Mouse (Mus musculus) gastrocnemius, adult 8-10 months (tissue): Measurements from ENCODE around the gene Sfrp5. TPM values are rescaled to one million over a fixed set of nuclear protein-coding genes. Genes with fewer than 3 reads are reported as not detected.

ENCODE experiments used
- DNase-seq, 2 experiments: peaks; one replicate each; pipeline ENCODE4 v3.0.0; 2022; ENCODE audit warnings: low spot score in 2 of 2
- total RNA-seq, 4 experiments: library from RNA; stranded (reverse); gene quantifications; 2 replicates each; pipeline ENCODE4 v1.2.4; 2022

Sfrp5 gene
- total RNA-seq, 4 experiments from 2014 or later: 1.8 to 7.4 (median 4.8) TPM

DNA sequence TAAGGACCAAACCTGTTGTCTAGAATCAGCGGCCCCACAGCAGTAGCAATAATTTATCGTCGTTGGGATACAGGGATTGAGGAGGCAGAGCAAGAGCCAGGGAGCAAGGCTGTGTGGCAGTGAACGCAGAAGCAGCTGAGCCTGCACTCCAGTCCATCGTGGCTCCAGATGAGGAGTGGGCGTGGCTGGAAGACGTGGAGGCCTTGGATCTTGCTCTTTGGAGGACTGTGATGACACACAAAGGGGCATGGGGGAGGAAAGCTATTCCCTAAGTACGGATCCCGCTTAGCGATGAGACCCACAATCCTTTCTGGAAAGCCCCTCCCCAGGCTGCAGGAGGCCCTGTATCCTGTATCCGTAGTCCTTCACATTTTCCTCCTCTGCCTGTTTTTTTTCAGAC, 4.0 kb downstream of the Sfrp5 start:
- DNase-seq: no peak

DNA sequence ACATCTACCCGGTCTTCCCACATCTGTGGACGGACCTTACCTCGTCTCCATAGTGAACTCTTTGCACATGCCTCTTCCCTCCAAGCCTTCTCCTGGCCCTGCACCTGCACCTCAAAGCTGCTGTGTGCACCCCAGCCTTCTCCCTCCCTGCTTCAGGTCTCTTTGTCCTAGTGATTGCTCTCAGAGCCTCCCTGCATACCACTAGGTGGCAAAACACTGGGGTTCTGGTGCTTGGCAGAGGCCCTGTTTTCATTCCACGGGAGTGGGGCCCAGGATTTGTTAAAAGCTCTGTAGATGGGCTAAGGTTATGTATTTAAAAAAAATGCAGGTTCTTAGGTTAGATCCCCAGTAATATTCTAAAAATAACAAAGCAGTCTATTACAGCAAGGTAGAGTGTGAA, 5.0 kb downstream of the Sfrp5 start:
- no peak for DNase-seq

DNA sequence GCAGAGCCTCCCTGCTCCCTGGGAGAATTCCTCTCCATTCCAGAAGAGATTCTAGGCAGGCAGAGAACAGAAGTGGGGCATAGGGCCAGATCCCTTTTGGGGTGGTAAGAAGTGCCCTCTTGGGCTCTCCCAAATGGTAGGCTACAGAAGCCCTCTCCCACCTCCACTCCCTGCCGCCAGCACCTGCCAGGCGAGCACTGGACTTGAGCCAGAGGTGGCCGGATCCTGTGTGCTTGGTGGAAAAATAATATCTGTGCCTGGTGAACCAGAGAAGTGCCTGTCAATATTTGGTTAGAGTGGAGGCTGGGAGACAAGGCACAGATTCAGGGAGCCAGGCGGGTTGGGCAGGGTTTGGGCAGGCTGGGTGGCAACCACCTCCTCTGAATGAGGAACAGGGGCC, 5.7 kb downstream of the Sfrp5 start:
- DNase-seq: no peak

DNA sequence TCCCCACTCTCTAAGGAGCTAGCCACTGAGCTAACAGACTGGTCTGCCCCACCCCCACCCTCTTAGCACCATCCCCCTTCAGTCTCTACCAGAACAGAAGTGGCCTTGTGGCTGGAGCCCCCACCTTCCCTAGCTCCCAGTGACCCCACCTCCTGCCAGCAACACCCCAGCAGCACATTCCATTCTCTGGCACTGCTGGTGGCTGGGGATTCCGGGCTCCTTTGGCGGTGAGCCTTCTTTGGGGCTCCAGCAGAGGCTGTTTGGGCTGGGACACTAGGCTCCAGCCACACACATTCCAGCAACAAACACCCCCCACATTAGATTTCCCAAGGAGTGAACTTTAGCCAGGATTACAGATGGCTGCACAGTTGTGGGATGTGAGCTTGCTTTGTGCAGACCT, 8.7 kb downstream of the Sfrp5 start:
- no peak for DNase-seq

DNA sequence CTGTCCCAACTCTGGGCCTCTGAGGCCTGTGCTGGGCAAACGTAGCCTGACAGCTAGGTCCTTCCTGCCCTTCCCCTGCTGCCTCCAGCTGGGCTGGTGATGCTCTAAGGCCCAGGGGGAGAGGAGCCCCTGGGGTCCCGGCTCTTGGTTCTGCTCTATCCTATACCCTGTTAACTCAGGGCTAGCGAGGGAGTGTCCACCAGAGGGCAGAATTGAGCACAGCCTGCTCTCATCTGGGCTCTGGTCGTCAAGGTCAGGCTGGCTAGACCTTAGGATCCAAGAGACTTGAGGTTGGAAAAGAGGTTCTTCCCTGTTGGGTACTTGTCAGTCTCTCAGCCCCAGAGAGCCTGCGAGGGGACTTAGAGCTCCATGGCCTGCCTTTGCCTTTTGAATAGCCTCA, 11.6 kb downstream of the Sfrp5 start:
- peak; percentile 37 to 44 for DNase-seq

DNA sequence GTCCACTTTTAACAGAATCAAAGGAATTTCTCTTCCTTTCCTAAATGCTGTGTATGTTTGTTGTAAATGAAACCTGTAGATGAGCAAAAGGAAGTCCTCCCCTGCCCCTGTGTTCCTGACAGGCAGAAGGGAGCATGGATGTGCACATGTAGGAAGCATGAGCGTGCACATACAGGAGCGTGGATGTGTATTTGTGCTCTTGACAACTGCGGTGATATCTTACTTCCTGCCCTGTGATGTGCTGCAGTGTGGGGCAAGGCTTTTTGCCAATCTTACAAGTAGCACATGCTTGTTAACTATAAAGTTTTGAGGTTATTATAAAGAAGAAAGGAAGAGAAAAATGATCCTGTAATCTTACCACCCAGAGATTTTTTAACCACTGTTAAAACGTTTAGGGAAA, 12.3 kb downstream of the Sfrp5 start:
- no peak for DNase-seq

DNA sequence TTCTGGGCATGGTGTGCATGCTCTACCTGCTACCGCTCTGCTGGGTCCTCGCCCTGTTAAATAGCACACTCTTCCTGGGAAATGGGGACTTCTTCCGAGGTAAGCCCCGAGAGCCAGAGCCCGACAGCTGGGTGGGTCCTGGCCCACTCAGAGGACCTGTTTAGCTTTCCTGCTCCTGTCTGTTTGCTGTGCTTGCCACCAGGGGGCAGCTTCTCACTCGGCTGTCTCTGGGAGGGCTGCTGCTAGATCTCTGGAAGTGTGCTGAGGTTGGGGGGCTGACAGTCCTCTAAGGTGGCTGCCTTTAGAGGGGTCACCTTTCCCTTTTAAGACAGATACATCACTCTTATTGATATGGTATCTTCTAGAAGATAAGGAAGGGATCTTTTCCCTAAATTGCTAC, 19.4 kb downstream of the Sfrp5 start:
- no peak for DNase-seq

DNA sequence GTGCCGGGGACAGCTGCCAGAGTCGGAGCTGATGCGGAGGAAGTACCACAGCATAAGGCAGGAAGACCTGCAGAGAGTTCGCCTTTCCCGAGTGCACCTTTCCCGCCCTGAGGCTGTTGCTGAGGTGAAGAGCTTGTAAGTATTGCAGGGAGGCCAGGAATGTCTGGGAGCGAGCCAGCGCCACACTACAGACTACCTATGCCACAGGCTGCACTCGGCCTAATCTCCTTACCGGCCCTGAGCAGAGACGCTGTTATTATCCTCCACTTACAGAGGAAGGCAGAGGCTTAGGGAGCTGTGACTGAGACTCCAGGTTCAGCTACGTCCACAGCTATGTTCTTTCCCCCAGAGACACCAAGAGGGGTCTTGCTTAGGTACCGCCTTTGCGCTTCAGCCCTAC, 22.7 kb downstream of the Sfrp5 start:
- DNase-seq: no peak

DNA sequence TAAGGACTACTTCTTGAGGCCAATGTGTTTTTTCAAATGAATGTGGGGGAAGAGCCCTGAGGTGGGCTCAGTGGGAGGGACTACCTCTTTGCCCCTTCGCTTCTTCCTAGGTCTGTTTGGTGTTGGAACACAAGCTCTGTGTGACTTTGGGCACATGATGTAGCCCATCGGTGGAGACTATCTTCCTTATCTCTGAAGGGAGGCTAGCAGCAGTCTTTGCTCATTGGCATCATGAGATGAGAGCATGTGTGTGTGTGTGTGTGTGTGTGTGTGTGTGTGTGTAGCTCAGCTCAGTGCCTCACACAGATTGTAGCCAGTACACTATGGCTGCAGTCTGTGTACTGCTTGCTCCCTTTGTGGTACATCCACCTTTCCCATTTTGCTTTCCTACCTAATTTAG, 24.6 kb downstream of the Sfrp5 start:
- DNase-seq: no peak

DNA sequence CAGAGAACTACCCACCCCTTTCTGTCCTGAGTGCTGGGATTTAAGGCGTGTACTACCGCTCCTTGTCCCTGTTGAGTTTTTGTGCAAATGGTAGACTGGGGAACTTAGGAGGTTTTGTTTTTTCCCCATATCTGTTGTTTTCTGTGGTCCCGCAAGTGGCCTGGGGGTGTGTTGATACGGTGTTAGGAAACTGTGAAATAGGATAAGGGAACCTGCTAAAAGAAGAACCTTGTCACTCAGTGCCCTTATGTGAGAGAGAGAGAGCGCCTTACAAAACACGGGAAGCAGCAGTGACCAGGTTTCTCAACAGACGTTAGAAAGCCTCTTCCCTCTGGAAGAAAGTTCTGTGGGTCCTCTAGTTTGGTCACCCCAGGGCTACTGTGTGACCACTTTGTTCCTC, 25.2 kb downstream of the Sfrp5 start:
- no peak for DNase-seq

DNA sequence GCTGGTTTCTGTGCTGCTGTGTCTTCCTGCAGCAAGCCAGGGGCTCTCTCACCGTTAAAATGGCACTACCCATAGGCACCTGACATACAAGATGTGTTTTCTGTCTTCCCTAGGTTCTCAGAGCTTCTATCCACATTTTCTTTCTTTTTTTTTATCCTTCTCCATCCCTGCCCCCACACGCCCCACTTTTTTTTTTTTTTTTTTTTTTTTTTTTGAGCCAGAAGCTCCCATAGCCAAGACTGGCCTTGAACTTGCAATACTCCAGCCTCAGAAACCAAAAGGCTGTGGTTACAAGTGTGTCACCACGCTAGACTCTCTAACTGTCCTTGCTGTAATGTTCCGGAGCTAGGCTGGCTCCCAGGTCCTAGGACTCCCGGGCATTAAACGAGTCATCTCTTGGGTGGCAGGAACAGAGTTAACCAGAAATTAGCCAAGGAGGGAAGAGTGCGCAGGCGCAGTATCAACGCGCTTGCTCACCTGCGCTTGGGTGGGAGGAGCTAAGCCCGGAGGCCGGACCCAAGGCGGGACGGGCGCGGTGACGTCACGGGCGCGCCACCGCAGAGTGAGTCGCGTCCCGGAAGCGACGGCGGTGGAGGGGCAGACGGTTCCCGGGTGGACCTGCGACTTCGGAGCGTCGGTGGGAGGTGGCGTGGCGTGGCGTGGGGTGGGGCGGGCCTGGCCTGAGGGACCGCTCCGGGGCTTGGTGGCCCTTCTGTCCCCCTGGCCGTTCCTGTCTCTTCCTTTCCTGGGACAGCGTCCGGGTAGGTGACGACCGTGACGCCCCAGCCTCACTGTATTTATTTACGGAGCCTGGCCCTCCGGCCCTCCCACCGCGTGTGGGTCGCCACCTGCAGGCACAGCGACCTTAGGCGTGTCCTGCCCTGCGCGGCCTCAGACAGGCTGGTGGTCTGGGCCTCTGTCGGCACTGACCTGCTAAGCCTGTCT, 31.8 kb downstream of the Sfrp5 start:
- DNase-seq: peak; percentile 80 to 89

DNA sequence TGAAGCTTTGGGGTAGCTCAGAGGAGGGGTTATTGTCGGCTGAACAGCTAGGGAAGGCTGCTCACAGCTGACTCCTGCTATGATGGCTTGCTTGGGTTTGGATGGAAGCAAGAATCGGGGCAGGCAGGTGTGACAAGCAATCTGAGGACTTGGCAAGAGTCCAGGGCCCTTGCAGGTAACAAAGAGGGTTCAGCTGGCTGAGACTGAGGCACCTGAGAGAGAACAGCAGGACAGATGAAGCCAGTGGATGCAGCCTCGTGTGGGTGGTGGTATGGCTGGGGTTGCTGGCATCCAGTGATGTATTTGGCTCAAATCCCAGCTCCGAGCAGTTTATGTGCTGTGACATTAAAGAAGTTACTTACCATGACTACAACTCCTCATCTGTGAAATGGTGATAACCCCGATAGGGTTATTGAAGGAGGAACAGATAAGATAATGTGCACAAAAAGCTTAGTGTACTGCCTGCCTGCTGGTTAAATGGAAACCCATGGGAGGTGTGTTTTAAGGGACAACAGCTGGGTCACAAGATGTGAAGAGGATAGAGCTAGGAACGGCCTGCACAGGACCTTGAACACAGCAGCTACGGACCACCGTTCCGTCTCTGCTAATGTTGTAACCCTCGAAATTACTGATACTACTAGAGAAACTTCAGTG, 32.6 kb downstream of the Sfrp5 start:
- no peak for DNase-seq

DNA sequence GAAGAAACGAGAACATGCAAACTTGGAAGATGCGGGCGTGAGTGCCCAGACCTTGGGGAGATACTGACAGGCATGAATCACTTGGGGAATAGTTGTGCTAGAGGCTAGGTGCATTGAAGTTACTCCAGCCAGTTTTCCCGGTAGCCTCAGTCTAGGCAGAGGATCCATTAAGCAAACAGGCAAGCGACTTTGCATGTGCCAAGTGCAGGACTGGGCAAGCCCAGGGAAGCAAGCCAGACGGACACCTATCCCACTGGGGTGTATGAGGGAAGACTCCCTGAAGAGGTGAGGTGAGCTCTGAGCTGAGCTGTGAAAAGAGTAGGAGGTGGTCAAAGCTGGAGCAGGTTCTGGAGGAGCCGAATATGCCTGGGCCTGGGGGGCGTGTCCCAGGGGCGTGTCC, 34.6 kb downstream of the Sfrp5 start:
- DNase-seq: no peak

DNA sequence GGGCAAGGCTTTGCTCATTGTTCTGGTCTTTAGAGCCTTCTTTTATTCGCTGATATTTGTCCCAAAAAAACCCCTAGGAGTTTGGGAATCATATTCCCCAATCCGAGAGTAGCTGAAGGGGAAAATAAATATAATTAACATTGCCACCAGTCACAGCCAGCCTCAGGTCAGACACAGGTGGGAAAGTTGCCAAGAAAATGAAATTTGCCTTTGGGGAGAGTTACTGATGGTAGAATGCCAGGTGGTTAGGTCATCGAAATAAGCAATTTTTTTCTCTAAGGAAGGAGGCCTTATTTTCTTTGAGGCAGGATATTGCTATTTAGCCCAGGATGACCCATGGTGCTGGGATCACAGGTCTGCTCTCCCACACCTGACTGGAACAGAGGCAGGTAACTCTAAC, 35.3 kb downstream of the Sfrp5 start:
- no peak for DNase-seq

DNA sequence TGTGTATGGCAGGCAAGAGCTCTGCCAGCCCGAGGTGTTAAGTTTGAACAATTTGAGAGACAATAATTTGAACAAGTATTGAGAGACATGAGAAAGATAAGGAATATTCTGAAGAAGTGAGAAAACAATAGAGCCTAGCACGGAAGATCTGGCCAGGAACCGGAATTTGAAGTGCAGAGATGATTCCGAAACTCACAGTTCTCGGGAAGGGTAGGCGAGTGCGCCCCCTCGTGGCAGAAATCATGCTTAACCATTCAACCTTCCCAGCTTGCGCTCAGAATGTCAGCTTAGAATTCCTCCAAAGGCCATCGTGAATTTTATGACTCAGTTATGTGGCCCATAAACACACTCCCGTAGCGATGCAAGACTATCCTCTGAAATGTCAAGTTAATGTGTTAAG, 35.9 kb downstream of the Sfrp5 start:
- peak; percentile 63 to 67 for DNase-seq

DNA sequence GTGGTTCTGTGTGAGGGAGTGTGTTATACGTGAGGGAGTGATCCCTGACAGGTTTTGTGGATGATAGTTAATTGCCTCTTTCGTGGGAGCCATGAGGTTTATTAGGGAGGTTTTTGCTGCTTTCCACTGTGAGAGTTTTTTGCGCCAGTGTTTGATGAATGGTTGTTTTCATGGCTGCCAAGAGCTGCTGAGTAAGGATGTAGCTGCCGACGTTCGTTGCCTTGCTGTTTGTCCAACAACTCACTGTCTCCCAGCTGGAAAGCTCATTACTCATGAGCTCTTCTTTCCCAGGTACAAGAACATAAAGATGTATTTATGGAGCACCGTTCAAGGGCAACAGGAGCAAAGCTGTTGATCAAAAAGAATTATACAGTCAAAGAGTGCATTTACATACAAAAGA, 37.9 kb downstream of the Sfrp5 start:
- no peak for DNase-seq

DNA sequence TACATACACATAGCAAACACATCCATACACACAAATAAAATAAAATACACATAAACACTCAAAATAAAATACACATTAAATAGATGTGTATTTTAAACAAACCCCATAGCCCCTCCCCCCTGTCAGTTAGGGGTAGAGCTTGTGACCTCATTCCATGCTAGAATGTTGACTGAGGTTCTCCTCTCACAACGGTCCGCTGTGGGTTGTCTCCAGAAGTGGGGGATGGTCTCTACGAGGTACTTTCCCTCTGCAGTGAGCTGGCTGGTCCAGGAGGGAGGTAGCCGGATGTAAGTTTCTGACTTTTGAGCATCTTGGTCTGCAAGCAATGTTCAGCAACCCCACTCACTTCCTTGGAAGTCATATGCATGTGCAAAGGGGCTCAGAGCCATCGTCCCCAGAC, 38.3 kb downstream of the Sfrp5 start, which contains the start of gene Zfyve27:
Zfyve27 (plus strand) TSS at position 188 of the 400 bp plus-strand sequence.
- DNase-seq: no peak

DNA sequence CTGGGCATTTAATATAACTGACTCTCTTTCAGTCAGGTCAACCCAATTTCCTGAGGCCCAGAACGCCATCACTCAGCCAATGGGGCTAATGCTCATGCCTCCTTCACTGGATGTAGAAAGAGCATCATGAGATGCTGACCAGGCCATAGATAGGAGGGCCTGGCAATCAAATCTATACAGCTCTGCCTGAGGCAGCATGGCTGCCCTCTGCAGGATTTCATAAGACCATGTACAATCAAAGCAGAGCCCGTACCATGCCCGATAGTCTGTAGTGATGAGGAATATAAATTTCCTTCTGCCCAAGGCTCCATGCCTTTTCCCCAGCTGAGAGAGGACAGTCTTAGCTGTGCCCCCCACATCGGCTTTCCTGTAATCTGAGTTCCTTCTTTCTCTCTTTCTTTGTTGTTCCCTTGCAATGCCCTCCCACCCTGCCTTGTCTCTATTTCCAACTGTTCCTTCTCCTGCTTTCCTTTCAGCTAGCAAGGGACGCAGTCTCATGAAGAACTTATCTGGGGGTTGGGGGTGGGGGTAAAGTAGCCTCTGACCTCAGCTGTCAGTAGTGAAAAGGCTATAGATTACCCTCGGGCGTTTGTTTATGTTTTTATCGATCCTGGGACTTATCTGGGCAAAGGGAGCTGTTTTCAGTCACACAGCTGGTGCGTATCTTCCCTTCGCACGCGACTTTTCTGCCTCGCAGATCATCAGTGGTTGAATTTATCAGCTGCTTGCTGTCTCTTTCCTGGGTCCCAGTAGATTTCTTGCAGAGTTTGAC, 43.6 kb downstream of the Sfrp5 start:
- DNase-seq: no peak

DNA sequence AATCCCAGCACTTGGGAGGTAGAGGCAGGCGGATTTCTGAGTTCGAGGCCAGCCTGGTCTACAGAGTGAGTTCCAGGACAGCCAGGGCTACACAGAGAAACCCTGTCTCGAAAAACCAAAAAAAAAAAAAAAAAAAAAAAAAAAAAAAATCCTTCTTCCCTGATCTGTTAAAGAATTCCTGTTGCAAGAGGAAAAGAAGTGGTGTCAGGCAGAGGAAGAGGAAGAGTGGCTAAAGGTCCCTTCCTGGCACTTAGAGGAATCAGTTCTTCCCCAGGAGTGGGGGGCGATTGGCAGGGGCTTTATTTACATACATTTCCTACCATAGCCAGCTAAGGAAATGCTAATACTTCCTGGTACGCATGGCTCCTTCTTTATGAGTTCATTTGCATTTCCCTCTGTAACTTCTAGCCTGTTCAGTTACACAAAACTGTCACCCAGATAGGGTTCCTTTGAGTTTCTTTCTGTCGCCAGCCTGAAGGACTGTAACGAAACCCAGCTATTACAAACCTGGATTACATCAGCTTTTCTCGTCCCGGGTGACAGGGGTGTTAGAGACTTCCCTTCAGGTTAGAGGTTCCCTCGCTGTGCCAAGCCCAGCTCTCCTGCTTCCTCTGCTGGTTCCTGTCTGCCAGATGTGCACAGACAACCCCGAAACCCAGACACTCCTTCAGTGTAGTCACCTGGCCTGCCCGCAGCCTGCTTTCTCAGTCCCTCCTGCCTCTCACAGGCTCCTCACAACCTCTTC, 44.4 kb downstream of the Sfrp5 start:
- DNase-seq: no peak

DNA sequence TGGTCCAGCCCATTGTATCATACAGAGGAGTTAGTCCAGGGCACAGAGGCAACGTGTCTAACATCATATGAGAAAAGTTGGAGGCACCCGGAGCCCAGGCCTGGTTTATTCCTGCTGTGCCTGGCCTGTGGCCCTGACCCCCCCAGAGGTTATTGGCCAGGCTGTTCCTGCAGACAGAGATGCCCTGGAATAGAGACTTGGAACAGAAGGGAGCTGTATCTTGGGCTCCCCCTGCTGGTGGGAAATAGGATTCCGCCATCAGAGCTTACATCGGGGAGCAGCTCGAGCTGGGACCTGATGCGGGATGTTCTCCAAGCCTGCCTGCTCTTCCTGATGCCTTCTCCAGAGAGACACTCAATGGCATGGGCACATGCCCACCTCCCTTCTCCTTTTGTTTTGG, 50.1 kb downstream of the Sfrp5 start:
- DNase-seq: peak; percentile 88 to 89

DNA sequence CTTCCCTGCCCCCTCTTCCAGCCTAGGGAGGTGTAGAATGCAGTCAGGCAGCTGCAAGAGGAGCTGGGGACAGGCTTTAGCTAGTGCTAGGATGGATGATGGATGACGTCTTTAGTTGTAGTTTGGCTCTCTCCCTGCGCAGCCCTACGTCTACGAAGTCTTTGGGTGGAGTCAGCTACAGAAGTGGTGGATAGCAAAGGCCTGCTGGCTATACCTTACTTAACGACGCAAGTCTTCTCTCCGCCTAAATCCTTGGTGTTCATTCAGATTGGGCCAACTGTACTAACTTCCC, 53.5 kb downstream of the Sfrp5 start:
- no peak for DNase-seq
